Mouse (Mus musculus) embryo, embryonic 9.5 days (tissue): ENCODE results near the gene Lrrc45.

Source experiments
- DNase-seq: peaks from one replicate; pipeline ENCODE4 v3.0.0-alpha.2; 2017; ENCODE audit errors: extremely low spot score

The Lrrc45 gene

DNA sequence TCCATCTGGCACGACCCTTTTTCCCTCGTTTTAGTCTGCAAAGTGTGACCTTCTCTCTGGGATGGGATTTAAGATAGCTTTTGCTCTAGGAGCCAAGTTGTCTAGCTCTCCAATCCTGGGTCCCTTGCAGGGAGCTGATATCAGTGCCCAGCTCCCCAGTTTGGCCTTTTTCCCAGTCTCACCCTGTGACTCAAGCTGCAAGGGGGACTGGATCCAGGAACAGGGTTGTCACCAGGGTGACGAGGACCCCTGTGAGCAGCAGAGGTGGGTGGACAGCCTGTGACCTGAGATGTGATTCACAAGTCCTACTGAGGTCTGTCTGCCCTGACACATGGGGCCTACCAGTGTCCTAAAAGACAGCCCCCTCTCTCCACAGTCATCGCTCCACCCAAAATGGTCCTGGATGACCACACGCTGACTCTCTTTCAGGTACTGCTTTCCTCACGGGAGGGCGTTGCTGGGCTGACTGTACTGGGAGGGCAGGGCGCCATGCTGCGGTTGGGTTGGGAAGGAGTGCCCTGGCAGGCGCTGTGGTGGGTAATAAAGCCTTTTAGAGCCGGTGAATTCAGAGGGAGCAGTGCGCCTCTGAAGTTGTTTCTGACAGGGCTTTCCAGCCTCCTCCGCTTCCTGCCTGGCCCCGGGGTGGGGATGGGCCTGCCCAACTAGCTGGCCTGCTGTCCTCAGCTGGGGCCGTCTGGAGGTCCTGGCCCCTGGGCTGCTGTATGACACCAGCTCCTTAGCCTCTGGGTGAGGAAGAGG is 9.8 kb upstream of the Lrrc45 start:
- no peak for DNase-seq

DNA sequence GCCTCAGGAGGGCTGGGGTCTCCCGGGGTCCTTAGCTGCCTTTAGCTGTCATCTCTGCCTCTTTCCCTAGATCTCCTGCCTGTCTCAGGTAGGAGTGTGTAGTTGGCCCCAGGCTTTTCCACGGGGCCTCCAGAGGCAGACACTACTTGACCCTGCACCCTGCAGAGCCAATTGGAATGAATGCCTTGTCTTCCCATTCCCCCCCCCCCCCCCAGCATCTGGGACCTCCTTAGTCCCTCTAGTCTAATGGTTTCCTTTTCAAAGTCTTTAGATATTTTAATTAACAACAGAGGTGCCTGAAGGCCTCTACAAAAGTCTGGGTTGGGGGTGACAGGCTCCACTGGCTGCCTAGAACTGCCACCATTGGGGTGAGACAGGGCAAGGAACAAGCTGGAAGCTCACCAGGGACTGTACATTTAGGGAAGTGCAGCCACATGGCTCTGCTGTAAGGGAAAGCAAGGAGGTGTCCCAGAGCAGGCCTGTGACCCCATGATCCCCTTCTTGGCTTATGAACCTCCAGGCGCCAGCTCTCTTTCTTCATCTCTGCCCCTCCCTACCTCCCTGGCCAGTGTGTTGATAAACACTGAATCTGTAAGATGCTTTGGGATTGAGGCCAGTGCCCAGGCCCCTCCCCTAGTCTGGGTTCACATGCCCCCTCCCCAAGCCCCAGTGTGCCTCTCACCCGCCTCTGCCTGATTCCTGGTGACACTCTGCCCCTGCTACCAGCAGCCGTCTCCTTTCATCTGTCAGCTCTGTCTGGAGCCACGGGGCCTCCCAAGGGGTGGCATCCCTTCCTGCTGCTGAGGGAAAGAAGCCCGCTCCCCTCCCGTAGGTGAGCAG is 9.0 kb upstream of the Lrrc45 start:
- peak; percentile 48 for DNase-seq

DNA sequence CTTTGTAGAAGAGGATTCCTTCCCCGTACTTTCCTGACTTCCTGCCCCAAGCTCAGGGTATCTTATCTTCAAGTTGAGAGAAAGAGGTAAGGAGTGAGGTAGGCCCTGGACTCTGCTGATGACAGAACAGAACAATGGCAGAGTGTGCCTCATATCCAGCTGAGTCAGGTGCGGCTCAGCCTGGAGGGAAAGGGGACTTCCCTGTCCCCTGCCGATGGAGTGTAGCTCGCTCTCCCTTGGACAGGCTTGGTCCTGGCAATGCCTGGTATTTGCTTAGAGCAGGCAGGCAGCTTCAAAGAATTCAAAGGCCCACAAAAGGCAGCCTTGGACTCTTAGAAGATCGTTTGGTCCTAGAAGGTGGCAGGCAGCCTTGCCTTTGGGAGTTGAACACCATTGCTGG is 7.6 kb upstream of the Lrrc45 start:
- DNase-seq: no peak

DNA sequence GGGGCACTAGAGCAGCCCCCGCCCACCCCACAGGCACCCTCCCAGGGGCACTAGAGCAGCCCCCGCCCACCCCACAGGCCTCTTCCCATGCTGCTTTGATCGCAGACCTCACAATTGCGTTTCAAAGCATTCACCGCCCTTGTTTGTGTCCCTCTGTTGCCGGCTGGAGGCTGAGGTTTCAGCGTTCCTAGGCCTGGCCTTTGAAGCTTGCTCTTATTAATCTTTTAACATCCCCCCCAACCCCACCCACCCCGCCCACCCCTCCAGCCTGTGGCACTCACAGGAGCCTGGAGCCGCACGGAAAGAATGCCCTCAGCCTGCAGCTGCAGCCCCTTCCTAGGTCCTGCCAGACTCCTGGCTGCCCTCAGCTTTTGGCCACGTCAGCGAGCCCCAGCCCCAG is 6.5 kb upstream of the Lrrc45 start:
- DNase-seq: peak; percentile 61

DNA sequence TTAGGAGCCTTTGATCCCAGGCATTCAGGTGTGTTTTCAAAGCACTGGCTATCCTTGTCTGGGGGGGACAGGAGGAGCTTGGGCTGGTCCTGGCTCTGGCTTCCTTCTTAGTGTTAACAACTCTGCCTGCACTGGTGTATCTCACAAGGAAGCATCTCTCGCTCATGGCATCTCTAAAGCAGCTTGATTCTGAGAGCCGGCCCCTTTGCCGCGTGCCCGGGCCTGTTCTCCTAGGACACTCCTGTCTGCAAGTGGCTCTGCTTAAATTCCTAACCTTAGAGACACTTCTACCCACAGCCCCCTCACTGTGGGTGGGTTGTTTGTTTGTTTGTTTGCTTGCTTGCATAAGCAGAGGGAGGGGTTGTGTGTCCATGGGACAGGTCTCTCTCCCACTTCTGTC is 5.8 kb upstream of the Lrrc45 start:
- no peak for DNase-seq

DNA sequence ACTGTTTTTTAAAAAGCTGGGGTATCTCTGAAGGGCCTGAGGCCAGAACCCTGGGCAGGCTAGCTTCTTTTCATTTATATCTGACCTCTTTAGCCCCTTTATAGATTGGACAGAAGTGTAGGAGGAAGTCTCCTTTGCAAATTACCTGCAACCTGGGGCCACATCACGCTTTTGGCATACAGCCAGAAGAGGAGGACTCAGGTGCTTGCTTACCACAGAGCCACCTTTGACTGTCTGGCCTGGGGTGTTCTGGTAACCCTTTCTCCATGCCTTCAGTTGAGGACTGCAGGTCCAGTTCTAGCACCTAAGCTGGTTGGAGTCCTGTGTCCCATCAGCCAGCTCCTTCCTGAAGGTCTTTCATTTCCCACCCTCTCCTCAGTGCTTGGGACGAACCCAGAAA is 4.2 kb upstream of the Lrrc45 start:
- DNase-seq: no peak

DNA sequence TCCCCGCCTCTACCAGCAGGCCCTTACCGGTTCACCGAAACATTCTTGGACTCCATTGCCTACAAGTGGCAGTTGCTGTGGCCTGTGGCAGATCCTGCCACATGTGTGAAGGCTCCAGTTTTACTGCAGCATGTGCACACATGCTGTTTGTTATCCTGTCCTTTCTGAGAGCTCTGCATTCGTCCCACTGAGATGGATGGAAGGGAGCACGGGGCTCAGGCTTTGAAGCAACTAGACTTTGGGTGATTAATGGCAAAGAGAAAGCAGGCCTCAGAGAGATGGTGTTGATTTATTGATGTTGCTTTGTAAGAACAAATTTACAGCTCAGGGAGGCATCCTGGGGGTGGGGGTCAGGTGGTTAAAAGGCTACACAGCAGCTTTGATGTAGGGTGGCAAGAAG is 3.1 kb upstream of the Lrrc45 start:
- DNase-seq: no peak

DNA sequence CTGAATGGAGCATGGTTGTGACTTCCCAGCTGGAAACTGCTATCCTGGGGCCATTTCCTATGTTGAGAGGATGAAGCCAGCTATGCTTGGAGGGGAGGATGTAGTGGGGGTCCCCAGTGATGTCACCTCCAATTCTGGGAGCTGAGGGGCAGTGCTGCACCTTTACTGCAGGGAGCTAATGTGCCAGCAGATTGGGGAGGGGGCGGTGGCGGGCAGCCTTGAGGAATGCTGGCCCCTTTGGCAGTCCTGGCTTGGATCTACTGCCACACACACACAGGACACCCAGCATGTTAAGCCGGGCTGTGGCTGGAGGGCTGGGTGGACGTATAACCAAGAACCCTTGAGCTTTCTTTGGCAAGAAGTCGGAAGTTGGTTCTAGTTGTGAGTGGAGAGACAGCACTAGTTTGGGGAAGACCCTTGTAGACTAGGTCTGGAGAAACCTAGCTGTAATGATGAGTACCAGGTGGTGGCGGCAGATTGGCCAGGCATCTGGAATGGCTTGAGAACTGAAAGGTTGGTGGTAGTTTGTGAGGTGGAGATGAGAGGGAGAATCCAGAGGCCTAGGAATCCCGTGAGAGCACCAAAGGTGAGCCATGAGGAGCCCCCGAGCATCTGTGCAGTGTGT is 1.6 kb upstream of the Lrrc45 start:
- DNase-seq: no peak

DNA sequence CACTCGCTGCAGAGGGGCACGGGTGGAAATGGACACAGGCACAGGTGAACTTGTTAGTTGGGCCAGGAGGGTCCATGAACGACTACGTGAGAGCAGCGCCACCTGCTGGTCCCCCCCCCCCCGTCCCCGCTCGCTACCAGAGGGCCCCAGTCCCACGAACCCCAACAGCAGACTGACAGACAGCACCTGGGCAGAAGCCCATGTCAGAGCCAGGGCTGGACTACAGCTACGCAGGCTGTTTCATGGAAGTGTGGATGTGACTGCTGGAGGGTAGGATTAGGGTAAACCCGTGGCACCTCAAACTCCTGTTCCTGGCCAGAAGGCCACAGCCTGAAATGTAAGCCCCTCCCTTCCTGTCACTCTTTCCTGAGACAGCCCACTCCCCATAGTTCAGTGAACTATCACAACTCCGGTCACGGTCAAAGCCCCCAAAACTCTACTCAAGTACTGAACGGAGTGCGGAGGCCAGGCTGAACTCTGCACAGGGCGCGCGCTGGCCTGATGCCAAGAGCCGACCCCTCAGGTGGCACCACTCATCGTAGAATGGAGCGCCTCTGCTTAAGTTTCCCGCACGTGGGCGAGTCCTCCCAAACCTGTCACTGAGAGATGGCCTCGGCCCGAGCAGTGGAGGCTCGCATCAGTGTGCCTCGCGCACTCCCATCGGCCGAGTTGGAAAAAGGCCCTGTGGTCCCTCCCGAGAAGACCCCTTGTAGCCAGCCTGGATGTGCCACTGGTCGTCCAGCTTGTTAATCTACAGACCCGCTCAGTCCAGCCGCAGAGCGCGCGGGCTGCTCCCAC is 755 bp upstream of the Lrrc45 start:
- DNase-seq: peak; percentile 81

DNA sequence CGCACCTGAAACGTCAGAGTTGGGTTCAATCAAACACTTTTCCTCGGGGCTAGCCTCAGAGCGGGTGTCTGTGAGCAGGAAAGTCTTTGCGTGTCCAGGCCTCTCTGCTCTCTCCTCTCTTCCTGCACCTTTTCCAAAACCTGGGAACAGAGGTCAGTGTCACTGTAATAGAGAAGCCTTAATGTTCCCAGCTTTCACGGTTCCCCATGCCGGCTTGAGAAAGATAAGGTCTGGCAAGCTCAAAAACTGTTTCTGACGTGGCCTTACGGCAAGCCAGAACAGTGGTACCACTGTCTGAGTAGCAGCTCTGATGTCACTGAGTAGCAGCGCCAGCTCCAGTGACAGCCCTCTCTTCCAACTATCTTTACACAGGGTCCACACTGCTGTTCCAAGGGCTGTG is 821 bp downstream of the Lrrc45 start:
- no peak for DNase-seq

DNA sequence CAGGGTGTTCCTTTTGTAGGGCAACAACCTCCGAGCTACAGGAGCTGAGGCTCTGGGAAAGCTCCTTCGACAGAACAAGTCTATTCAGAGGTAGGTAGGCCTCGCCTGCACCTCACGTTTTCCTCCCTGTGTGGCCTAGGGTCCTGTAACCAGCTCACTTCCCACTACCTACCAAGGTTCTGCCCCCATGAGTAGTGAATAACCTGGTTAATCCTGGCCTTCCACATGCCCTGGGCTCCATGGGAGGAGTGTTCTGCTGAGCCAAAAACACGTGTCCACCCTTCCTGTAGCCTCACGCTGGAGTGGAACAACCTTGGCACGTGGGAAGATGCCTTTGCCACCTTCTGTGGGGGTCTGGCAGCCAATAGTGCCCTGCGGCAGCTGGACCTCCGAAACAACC is 1.4 kb downstream of the Lrrc45 start:
- DNase-seq: no peak

DNA sequence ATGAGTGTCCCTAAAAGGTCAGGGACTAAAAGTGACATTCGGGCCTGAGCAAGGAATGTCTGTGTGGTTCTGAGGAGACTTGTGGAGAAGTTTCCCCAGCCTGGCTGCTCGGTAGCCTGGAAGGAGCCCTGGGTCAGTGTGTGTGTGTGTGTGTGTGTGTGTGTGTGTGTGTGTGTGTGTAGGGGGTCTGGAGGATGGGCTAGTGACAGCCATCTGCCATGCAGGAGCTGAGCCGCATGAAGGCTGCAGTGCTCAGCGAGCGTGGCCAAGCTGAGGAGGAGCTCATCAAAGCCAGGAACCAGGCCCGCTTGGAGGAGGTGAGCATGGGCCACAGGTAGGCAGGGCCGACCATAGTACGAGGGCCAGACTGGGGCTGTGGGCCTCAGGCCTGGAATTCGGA is 5.5 kb downstream of the Lrrc45 start:
- no peak for DNase-seq

DNA sequence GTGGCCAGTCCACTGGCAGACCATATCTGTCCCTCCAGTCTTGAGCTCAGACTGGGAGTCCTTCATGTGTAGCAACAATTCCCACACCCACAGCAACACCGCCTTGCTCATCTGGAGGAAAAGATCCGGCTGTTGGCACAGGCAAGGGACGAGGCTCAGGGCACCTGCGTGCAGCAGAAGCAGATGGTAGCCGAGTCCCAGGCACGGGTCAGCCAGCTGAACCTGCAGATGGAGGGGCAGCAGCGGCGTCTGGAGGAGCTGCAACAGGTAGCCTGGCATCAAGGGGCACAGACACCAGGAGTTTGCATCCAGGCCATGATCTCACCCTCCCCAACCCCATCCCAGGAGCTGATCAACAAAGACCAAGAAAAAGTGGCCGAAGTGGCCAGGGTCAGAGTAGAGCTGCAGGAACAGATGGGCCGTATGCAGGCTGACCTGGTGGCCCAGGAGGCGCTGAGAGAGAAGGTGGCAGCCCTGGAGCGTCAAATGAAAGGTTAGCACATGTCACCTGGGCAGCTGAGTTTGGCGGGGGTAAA is 6.2 kb downstream of the Lrrc45 start:
- no peak for DNase-seq

DNA sequence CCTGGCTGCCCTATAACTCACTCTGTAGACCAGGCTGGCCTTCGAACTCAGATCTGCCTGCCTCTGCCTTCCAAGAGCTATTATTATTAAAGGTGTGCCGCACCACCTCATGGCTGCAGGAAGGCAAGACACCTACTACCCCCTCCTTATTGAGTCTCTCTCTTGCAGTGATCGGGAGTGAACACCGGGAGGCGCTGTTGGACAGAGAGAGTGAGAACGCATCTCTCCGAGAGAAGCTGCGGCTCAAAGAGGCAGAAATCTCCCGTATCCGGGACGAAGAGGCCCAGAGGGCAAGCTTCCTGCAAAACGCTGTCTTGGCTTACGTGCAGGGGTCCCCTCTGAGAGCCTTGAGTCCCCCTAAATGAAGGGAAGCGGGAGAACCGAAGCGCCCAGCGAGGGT is 6.7 kb downstream of the Lrrc45 start:
- DNase-seq: peak; percentile 91

DNA sequence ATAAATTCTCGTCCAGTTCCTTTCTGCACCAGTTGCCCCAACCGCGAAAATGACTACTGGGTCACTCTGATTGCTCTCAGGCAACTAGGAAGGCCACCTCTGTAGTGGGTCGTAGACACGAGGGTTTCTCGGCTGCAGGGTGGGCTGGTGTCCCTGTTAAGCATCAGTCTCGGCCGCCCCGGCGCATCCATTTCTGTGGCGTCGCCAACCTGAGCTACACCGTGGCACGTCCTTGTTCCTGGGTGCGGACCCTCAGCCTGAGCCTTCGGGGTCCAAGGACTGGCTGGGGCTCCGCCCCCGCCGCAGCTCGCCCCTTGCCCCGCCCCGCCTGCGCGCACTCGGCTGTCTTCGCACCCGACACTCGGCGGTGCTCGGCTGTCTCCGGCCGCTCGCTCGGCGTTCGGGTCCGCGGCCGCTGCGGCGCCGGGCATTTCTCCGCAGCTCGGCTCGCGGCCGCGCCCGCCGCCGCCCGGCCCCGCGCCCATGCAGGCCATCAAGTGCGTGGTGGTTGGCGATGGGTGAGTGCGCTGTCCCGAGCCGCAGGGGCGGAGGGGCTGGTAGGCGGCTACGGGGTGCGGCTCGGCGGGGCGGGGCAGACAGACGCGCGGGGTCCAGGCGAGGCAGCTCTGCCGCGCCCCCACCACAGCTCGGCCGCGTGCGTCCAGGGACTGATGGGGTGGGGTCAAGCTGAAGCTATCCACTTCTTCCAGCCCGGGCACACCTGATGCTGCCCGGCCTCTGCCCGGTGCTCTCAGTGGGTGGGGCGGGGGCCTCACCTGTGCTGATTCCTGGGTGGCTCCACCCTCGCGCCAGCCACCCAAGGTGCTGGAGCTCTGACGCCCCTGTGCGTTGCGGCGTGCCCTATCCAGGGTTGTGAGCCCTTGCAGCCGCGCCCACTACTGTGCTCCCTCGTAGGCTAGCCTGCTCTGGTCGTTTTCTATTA is 7.7 kb downstream of the Lrrc45 start, which contains the start of gene Rac3:
Rac3 (plus strand) TSS at position 347 of the 943 bp plus-strand sequence.
- DNase-seq: peak; percentile 81

DNA sequence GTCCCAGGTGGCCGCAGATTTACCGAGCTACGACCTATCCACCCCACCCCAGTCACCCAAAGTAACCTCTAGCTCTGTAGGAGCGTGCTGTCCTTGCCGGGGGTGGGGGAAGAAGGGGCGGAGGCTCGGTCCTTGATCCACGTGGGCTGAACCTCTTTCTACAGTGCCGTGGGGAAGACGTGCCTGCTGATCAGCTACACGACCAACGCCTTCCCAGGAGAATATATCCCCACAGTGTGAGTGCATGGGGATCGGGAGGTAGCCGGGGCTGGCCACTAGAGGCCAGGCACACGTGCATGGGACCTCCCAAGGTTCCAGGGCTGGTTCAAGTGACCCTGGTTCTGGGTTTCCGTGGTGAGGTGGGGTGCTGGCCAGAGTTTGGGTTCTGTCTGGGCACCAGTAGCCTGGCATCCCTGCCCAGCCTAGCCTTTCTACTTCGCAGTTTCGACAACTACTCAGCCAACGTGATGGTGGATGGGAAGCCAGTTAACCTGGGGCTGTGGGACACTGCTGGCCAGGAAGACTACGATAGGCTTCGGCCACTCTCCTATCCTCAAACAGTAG is 8.4 kb downstream of the Lrrc45 start:
- no peak for DNase-seq

DNA sequence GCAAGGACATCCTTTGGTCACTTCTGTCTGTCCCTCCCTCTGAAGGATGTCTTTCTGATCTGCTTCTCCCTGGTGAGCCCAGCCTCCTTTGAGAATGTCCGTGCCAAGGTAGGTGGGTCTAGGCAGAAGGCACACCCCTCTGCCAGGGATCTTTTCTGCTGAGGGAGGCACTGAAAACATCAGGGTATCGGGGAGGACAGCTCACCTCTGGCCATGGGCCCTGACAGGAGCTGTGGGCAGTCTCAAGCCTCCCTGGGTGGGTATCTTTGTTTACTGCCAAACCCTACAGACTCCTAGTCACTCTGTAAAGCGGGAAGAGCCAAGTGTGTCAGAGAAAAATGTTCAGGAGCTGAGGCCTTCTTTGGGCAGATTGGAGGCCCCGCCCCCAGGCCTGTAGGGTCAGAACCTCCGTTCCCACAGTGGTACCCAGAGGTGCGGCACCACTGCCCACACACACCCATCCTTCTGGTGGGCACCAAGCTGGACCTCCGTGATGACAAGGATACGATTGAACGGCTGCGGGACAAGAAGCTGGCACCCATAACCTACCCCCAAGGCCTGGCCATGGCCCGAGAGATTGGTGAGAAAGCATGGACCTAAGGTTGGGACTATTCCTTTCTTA is 9.1 kb downstream of the Lrrc45 start:
- DNase-seq: no peak

DNA sequence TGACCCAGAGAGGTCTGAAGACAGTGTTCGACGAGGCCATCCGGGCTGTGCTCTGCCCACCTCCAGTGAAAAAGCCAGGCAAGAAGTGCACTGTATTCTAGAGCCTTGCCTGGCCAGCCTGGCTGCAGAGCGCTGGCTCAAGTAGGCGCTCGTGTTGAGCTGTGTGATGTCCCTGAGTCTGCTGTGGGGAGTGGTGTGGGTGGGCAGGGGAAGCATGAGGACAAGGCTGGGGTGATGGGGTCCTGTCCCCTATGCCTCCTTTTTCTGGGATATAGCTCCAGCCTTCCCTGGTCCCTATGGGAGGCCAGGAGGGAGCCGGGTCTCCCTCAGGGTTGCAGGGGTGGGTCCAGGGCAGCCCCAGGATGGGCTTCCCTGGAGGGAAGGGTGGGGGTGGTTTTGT is 9.8 kb downstream of the Lrrc45 start:
- DNase-seq: no peak

DNA sequence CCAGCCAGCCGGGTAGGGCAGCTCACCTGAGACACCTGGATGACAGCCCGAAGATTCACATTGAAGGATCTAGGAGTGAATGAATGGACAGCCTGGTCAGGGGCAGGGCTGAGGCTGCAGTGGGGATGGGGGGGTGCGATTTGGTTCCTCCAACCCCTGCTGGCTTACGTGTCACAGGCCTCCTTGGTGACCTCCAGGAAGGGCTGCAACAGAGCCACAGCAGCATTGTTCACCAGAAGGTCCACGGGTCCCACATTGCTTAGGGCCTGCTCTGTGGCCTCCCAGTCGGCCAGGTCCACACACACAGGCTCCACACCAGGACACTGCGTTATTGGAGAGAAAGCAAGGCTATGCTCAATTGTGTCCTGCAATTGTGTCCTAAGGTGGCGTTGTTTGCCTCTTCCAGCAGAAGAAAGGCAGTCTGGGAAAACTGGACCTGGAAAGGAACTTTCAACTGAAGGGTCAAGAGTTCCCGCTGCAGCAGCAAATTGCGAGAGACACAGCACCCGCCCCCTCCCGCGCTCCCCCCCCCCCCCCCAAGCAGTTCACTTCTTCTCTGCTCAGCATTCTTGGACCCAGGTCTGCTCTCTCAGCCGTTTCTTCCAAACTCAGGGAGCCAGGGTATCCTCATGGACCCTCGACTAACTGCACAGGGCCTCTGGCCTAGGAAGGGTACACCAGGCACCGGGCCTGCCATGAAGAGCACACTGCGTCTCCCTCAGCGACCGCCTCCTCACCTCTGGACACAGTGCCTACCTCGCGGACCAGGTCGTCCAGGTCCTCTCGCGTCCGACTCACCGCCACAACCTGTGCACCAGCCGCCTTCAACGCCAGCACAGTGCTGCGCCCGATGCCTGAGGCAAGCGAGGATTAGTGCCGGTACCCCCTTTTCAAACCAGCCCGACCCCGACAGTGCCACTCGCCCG is 12.8 kb downstream of the Lrrc45 start:
- DNase-seq: no peak
